Mouse (Mus musculus) WW6 (cell line): ENCODE data around the gene Lama2.

ENCODE experiments used
- DNase-seq: peaks from one replicate; pipeline ENCODE4 v3.0.0-alpha.2; 2013; ENCODE audit warnings: low read depth, low spot score

The Lama2 gene

DNA sequence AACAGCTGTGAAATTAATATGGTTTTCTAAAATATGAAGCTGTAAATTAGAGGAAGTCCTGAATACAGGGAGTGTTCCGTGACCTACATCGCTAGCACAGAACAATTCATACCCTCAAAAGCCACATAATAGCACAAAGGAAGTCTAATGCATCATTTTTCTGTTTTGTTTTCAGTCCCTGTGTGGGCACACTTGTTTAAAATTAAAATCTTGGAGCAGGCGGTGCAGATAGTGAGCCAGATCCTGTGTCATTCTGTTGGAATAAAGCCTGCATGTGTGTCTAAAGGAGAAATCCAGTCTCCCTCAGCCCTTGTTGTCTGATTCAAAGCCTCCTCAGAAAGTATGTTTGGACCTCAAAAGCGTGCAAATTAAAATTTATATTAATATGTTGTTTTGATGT is 234.9 kb downstream of the Lama2 start:
- no peak for DNase-seq

DNA sequence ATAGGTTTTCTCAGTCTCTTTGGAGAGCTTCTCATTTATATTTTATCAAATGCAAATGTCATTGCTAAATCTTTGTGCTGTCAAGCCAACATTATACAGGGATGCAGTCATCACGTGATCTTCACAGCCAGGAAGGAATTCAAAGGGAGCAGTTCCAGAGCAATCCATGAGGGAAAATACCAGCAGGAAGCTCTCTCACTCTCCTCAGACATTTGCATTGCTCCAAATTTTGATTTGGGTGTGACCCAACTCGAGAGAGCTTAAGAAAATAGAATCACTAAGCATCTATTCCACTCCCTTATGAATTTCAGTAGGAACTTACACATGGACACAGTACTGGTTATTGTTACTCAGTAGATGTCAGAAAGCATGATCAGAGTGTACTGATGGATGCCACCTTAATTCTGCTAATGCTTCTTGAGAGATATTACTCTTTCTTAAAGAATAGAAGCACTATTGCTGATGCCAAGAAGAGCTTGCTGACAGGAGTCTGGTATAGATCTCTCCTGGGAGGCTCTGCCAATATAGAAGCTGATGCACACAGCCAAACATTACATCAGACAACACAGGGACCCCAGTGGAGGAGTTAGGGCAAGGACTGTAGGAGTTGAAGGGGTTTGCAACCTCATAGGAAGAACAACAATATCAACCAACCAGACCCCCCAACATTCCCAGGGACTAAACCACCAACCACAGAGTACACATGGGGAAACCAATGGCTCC is 236.5 kb downstream of the Lama2 start:
- DNase-seq, result no peak

DNA sequence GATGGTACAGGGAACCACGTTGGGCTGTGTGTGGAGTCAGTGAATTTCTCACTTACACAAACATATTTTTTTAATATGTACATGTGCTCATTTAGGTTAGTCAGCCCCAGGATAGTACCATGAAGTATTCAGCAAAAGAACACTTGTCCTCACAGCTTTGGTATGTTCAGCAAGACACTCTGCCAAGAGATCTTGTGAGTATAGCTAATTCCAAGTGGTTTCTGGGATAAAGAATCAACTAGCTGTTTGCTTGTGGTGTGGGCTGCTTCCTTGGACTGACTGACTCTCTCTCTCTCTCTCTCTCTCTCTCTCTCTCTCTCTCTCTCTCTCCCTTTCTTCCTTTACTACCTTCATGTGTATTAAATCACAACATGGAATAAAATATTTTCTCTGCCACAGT is 241.3 kb downstream of the Lama2 start:
- no peak for DNase-seq

DNA sequence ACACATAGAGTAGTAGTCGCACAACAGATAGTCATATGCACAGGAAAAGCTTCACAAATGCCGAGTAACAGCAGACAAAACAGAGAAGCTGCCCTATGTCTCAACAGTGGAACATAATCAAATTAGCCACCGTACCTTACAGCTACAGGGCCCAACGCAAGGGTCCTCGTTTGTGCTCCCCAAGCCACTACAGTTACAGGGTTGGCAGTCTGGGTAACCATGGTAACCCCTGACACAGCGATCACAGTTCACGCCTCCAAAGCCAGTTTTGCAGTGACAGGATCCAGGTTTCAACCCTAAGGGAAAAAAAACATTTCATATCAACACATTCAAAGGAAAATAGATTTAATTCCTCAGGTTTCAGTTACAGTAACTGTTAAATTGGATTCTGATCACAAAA is 275.3 kb downstream of the Lama2 start:
- no peak for DNase-seq

DNA sequence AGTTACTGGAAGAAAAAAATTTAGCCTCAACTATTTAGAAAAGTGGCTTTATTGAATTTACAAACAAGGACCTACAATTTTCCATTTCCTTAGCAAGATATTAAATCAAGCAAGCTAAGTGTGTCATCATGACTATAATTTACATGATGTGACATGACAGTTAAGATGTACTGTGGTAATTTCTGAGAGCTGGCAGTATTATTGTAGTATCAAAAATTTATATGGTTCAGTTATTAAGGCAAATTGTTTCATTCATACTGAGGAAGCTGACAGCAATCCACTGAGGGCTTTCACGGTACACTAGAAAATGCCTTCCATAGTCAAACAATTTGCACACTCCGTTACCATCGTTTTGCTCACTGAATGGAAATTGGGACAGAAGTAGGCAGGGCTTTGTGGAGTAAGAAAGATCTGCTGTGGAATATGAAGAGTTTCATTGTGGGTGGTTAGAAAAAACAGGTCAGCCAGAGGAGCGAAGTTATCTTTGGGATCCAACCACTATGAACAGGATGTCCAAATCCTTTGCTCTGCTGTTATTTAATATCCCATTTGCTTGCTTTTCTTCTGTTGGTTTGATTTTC is 297.1 kb downstream of the Lama2 start:
- DNase-seq, result no peak

DNA sequence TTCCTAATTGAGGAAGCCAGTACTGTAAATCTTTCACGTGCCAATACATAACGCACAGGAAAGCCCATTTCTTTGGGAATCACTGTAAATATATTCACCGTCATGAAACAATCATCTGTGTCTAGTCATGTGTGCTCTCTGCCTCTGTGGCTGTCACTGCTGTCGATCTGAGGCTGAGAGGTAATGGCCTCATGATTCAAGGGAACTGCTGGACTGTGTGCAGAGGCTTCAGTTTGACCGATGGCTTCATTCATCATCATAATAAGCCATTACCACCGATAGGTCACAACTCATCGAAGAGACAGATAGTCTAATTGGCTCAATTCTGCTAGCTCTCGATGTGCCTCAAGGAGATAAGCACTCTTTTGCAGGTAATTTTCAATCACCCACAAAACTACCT is 312.1 kb downstream of the Lama2 start:
- no peak for DNase-seq

DNA sequence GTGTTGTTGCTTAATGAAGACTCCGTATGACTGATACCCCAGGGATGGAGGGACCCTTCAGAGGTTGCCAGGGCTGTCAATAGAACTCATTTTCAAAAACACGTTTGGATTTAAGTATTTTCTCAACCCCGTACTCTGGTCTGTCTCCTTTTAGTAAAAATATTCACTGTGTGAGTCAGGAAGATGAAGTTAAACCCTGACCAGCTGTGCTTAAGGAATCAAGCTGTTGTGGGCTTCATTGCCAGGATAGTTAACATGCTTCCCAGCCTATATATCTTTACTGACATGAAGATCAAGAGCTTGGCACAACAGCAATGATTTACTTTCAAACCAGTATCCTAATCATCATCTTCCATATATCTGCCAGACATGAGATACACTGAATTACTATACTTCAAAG is 314.3 kb downstream of the Lama2 start:
- no peak for DNase-seq

DNA sequence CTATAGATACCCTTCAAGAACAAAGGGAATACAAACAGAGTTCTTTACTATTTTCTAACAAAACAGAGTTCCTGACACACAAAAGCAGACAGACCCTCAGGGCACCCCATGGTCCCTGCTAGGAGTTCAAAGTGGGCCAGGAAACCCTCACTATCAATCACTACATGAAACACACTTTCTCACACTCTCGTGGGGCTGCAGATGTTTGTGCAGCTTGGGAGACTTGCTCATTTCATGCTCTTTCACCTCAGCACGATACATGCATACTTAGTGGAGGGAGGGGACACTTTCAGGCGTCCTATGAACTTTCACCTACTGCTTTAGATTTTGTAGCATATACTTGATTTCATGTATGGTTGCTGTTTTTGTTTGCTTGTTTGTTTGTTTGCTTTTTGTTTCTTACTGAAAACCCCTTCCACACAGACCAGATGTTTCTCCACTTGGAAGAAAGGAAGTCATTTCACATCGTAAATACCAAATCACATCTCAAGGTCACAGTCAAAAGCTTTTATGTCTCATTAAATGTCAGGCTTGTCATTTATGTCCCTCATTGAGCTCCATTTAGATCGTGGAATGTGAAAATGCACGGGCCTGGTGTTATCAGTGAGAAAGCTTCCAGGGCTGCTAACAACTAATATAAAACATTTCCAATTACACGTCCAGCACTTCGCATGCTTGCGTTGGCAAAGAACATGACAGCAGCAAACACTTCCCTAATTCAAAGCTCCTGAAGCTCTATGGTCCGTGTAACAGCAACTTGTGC is 334.3 kb downstream of the Lama2 start:
- DNase-seq, result no peak

DNA sequence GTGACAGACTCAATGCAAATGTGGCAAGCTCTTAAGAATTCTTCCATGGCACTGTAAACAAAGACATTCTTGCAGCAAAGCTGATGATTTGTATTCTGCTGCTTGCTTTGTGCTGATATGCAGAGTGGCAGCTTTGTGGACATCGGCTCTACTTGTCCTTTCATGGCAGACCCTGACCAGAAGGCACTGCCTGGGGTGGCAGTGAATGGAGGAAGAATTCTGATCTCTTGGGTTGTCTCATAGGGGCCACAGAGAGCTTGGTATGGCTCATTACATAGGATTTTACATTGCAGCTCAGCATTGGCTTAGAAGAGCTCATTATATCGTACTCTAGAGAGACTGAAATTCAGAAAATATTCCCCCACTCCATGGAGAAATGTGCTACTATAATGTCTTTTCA is 352.1 kb downstream of the Lama2 start:
- DNase-seq, result no peak

DNA sequence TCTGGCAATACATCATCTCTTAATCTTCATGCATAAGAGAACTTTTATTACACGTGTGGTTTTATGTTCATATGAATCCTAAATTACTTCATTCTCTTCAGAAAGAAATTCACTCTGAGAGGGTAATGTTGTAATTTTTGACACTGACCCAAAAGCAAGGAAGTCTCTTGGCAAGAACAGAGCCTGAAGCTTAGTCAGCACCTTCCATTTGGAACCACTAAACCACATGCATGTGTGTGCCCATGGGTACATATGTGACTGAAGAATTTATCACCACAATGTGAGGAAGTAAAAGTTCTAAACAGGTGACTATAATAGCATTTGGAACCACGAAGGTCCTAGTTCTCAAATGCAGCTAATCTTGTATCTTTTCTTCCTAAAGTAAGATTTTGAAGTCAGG is 353.7 kb downstream of the Lama2 start:
- no peak for DNase-seq

DNA sequence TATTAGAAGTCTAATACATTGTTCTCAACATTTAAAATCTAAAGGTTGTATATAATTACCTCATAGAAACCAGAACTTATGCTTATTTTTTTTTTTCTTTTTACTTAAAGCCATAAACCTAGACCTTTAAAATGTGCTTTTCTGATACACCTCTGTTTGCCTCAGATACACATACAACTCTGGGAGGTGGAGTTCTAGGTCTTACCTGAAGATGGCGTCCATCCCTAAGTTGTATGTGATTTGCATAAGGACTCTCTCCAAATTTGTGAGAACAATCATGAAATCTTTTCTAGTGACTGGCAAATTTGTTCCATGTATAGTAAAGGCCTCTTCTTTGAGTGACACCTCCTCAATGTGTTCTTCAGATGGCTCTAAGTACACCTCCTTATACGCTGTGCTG is 354.8 kb downstream of the Lama2 start:
- no peak for DNase-seq

DNA sequence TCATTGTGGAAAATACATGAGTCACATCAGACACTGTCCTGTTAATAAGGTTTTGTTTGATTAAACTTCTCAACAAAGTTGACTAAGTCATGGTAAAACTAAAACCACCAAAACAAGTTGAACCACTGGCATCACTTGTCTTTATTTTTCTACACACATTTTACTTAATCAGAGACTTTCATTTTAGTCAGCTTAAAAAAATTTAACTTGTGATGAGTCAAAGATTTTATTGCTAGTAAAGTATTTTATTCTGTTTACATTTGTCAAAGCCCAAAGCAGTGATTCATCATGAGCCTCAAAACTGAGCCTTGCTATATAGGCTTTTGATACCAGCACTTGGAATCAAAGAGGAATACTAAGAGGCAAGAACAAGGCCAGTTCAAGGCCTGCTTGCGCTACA is 369.8 kb downstream of the Lama2 start:
- DNase-seq, result no peak

DNA sequence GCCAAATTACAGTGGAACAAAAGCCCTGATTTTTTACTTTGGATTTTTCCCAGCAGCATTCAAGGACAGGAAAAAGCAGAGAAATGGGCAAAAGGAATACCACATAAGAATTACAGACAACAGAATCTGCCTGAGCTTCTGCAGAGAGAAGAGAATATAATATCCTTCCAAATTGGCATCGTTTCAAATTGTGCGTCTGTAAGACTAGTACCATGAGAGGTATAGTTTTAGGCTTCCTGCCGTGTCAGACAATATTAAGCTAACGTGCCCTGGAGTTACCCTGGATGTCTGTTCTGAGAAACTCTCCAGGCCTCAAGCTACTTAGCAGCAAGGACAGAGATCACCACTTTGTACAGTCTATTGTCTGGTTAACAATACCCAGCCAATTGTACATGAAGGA is 384.8 kb downstream of the Lama2 start:
- DNase-seq, result no peak

DNA sequence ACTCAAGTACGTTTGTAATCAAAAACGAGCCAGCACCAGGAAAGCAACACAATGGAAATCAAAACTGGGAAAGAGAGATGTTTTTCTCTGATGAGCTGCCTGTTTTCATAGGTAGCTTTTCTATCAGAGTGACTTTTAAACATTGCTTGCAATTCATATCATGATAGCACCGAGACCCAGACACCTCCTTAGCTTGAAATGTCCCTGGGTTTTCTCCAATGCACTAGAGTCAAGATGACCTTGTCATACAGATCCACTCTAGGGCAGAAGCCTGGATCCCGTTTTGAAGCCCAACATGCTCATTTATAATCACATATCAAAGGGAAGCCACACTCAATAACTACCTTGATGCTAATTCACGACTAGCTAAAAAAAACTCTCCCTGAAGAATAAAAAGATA is 386.0 kb downstream of the Lama2 start:
- DNase-seq, result no peak

DNA sequence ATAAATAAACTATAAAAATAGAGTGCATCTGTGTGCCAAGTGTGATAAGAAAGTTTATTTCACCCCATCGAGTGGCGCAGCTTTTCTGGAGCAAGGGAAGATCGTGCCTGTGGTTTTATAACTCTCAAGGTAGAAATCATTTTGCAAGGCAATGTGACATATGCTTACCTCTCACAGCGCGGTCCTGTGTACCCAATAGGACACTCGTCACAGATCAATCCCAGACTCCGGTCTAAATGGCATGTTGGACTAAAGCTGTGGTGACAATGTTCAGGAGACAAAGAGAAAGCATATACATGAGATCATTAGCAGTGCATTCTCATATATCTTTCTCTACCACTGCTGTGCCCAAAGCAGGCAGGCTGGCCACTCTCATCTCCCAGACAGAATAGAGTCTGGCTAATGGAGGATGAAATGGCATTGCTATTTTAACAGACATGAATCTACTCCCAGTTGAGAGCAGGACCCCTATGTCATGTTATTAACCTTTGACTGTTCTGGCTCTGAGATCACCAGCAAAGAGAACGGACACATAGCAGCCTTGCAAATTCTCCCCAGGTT is 395.7 kb downstream of the Lama2 start:
- no peak for DNase-seq

DNA sequence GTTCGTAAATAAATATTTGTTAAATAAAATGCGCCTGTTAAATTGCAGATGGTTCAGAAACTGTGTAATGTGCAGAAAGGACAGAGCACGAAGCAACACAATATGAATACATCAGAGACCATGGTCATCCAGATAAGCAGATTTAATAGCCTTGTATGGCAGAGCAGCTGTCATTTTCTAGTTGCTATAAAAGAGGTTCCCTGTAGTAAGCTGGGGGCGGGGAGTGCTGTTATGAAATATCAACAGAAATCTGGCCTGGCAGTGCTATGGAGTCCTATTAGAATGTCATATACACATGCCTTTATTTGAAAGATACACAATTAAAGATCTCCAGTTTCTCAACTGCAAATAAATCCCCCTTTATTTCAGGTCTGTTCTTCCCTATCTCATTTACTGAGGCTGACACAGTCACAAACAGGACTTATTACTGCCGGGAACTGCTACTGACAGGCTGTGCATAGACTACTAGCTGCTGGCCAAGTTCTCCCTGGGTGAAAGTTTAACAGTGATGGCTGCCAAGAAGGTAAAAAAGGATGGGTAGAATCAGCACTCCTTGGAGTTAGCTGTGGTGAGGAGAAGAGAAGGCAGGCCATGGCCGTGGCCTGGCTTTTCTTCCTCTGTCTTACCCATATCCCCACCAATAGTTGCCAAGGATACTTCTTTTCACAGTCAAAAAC is 396.8 kb downstream of the Lama2 start:
- DNase-seq, result no peak

DNA sequence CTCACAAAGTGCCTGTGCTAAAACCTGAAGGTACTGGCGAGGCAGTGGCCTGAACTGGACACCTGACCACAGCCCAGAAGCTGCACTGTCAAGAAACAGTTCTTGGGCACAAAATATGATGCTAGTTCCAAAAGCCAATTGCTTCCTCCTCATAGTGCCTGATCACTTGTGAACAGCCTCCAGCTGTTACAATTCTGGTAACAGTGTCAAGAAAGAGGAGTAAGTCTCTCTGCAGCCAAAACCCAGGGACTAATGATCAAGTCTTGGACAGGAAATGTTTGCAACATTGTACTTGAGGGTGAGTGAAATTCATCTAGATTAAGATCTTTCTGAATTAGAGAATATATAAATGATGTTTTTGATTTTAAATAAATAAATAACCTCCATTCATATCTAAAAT is 399.9 kb downstream of the Lama2 start:
- DNase-seq, result no peak

DNA sequence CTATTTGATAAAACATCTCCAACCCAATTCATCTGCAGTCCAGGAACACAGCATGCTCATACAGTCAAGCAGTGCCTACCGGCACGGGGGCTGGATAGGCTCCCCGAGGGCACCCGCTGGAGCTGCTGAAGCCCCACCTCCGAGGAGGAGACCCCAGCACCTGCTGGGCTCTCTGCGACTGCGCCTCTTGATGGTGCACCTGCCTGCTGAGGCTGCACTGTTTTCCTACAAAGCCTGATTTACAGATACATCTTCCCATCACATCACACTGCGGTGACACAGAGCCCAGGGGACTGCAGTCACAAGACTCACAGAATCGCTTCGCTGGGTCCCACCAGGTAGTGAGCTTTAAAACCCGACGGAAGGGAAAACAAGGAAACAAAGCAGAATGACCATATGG is 412.2 kb downstream of the Lama2 start:
- no peak for DNase-seq

DNA sequence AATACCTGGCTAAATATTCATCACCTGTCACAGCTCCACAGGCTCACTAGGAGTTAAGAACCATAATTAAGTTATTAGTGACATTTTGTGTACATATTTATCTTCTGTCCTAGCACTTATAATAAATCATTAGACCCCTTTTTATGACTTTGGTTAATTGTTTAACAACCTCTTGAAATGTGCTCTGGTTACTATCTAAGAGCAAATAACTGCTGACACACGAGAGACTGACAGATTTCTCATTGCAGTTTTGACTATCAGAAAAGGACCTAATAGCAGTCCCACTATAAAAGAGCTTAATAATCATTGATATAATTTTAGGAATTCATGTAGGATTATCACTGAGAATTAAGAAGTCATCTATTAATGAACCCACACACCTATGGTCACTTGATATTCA is 421.1 kb downstream of the Lama2 start:
- DNase-seq, result no peak

DNA sequence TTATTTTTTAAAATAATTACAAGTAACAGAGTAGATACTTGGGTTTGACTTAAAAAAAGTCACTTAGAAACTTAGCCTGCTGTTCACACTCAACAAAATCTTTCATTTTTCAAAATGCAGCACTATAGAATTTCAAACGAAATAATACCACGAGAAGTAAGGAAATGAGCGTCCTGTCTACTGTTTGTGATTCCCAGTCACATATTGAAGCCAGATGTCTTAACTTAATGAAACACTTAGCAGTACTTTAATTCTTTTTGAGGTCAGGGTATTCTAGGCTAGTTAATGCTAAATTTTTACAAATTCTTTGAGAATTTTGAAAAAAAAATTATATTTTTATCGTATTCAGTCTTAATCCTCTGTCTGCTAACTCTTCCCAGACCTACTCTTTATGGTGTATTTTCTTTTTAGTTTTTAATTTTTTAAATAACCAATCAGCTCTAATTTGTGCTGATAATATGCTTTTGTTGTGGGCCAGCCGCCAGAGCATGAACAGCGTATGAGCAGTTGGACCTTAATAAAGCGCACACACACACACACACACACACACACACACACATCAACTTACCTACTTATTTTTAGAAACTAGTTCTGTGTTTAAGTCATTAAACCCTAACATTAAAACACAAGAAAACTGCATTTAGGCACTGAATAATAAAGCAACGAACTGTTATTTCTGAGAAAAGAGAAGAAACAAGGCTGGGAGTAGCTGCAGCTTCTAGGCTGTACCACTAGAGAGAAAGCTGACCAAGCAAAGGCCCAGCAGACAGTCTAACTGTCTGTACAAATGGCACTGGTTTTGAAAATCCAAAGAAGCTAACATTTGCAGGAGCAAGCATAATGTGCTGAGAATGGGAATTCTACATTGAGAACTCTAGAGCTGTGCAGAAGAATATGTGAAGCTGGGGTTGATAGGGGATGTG is 425.3 kb downstream of the Lama2 start:
- no peak for DNase-seq
